Mouse (Mus musculus) intestine, embryonic 15.5 days (tissue): ENCODE measurements at regions not wholly inside any gene's neighbourhood (a gene's known extent, or its start where the extent isn't known, plus 50 kb on each side); places are given as distances from the start of the nearest gene placed in this dataset.

Source experiments
- ATAC-seq: fragments of 200-750 bp; cut with Nextera tagmentation; 2 replicates; pipeline ENCODE4 v1.8.0; 2017; ENCODE audit warnings: moderate TSS enrichment, moderate library complexity
- H3K27ac ChIP-seq: fragments of 300-500 bp; sonication (generic); 2 replicates; pipeline ENCODE4 v1.5.1; 2015; ENCODE audit warnings: mild to moderate bottlenecking, inconsistent platforms
- H3K27me3 ChIP-seq: fragments of 300-500 bp; sonication (generic); replicated peaks from 2 replicates; pipeline ENCODE4 v1.6.1; 2015; ENCODE audit warnings: inconsistent platforms
- H3K36me3 ChIP-seq: fragments of 300-500 bp; sonication (generic); 2 replicates; pipeline ENCODE4 v1.6.1; 2015; ENCODE audit warnings: inconsistent platforms
- H3K4me1 ChIP-seq: fragments of 300-500 bp; sonication (generic); replicated peaks from 2 replicates; pipeline ENCODE4 v1.6.1; 2015; ENCODE audit warnings: inconsistent platforms
- H3K4me2 ChIP-seq: fragments of 300-500 bp; sonication (generic); replicated peaks from 2 replicates; pipeline ENCODE4 v1.6.1; 2015; ENCODE audit warnings: mild to moderate bottlenecking, inconsistent platforms
- H3K4me3 ChIP-seq: fragments of 300-500 bp; sonication (generic); replicated peaks from 2 replicates; pipeline ENCODE4 v1.5.1; 2015; ENCODE audit warnings: inconsistent platforms
- H3K9ac ChIP-seq: fragments of 300-500 bp; sonication (generic); 2 replicates; pipeline ENCODE4 v1.6.1; 2015; ENCODE audit warnings: inconsistent platforms
- H3K9me3 ChIP-seq: fragments of 300-500 bp; sonication (generic); 2 replicates; pipeline ENCODE4 v1.6.1; 2016; ENCODE audit warnings: inconsistent platforms
- WGBS: fragments of 180-500 bp; shearing (Covaris S2); methylation state at CpG from one replicate; pipeline ENCODE4 v1.1.7; 2015; 5-methylcytosine and 5-hydroxymethylcytosine counted together

GRCm38 (mm10) chr19:45310291-45310881 is 53.1 kb upstream of the Btrc start:
- Histone ChIP-seq H3K9me3 (no peaks in the 10 kb centered on the region), H3K36me3 (no peaks in the 10 kb centered on the region), H3K9ac (no peak overlapping the region), H3K4me1 (peaks cover 23% of the 10 kb centered on the region), H3K4me3 (peak overlapping the region; percentile 7), H3K27ac (no peak overlapping the region), H3K4me2 (peak overlapping the region; percentile 56), H3K27me3 (0 out of 2 replicates have a peak, but pooled peaks cover 4% of the 10 kb centered on the region)
- 45% methylated on average over 5 of the region's 5 CpGs for WGBS
- peak; percentile 37; the same call in 1 of the 2 replicates for ATAC-seq

- Histone ChIP-seq H3K9ac (no peak overlapping the region), H3K4me1 (peaks cover 23% of the 10 kb centered on the region), H3K36me3 (no peaks in the 10 kb centered on the region), H3K4me2 (peak overlapping the region; percentile 56), H3K9me3 (no peaks in the 10 kb centered on the region), H3K27me3 (no peaks in the 10 kb centered on the region), H3K4me3 (peak overlapping the region; percentile 7), H3K27ac (no peak overlapping the region)
- ATAC-seq: peak; percentile 78
- WGBS: 12% methylated on average over 15 of the region's 15 CpGs
Observed at GRCm38 (mm10) chr19:45310944-45311603, 52.5 kb upstream of the Btrc start.

DNA sequence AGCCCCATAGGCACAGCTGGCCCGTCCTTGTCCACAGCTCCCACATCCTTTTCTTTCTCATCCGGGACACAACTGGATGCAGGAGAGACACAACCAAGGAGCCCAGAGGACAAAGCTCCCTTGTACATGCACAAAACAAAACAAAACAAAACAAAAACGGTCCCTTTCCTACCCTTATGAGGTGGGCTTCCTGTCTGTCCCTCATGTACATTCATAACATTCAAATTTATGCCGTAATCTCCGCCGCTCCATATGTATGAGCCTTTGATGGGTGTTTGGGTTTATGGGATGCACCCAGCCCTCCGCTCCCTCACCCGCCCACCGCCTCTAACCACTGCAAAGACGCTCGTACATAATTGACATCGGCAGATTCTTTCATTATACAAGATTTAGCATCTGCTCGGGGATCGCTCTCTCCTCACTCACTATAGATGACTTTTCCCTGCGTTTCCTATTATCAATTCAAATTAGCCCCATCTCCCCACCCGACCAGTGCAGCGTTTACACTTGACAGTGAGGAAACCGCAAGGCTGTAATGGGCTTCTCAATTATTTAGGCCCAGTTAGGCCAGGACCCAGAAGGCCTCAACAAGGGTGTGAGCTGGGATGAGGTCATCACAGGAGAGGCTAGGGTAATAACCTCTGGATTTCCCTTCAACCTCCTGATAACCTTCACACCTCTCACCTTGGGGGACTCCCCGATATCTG is 51.5 kb upstream of the Btrc start:
- Histone ChIP-seq H3K4me2 (no peak overlapping the region), H3K9me3 (no peaks in the 10 kb centered on the region), H3K27ac (no peak overlapping the region), H3K4me1 (peaks cover 23% of the 10 kb centered on the region), H3K27me3 (no peaks in the 10 kb centered on the region), H3K4me3 (no peak overlapping the region), H3K9ac (no peak overlapping the region), H3K36me3 (no peaks in the 10 kb centered on the region)
- ATAC-seq: no peak
- 71% methylated on average over 19 of the region's 19 CpGs for WGBS

GRCm38 (mm10) chr19:45312713-45313365 is 50.7 kb upstream of the Btrc start:
- Histone ChIP-seq H3K9ac (no peak overlapping the region), H3K27me3 (no peaks in the 10 kb centered on the region), H3K4me1 (peaks cover 26% of the 10 kb centered on the region), H3K36me3 (no peaks in the 10 kb centered on the region), H3K27ac (peak overlapping the region; percentile 49; the same call in 1 of the 2 replicates), H3K4me3 (no peak overlapping the region), H3K4me2 (no peak overlapping the region), H3K9me3 (no peaks in the 10 kb centered on the region)
- 0 out of 2 replicates have a peak, but pooled peaks have one; percentile 29 for ATAC-seq
- WGBS: 33% methylated on average over 6 of the region's 6 CpGs
